Mouse (Mus musculus) heart, postnatal 25 days (tissue): ENCODE data around the gene Jak1. TPM values are rescaled to one million over a fixed set of nuclear protein-coding genes. Genes with fewer than 3 reads are reported as not detected.

Experiments used
- total RNA-seq, 2 experiments: library from RNA; stranded (reverse); gene quantifications; 2 replicates each; pipeline ENCODE4 v1.2.3; 2021

Gene Jak1
- total RNA-seq, 2 experiments from 2014 or later = 82.4 to 86.7 TPM

Other genes starting within 250 kb of the Jak1 start
- not detected for gene Gm10577, start 244.6 kb downstream of the Jak1 start, total RNA-seq
- 1 to 10 TPM; 2.7 to 2.8 TPM for gene Raver2, start 196.3 kb downstream of the Jak1 start, total RNA-seq
- 10 to 100 TPM; 27.7 to 27.8 TPM for gene Ak4, start 154.0 kb upstream of the Jak1 start, total RNA-seq
- under 1 TPM; 0.42 to 0.56 TPM for gene Dnajc6, start 231.4 kb upstream of the Jak1 start, total RNA-seq